Mouse (Mus musculus) urinary bladder, adult 18-20 months (tissue): ENCODE data around the gene Ccn2.

Source experiments
- DNase-seq, 2 experiments: peaks; one replicate each; pipeline ENCODE4 v3.0.0; 2022; ENCODE audit warnings: low spot score in 2 of 2, mixed read lengths in 2 of 2

Ccn2 gene

GRCm38 (mm10) chr10:24595250-24596002, at the start of gene Ccn2:
TSS of gene Ccn2 (plus strand) at chr10:24595442.
- DNase-seq: peak; percentile 58 to 61

- DNase-seq: no peak
Measured at GRCm38 (mm10) chr10:24552870-24553269, 42.4 kb upstream of the Ccn2 start.

GRCm38 (mm10) chr10:24554091-24554490, 41.2 kb upstream of the Ccn2 start:
- DNase-seq: no peak

- DNase-seq: no peak
Measured at GRCm38 (mm10) chr10:24558366-24558765, 36.9 kb upstream of the Ccn2 start.

- no peak for DNase-seq
Measured at GRCm38 (mm10) chr10:24569691-24570420, 25.4 kb upstream of the Ccn2 start.

- DNase-seq: no peak
Measured at GRCm38 (mm10) chr10:24572044-24572960, 22.9 kb upstream of the Ccn2 start.

- no peak for DNase-seq
Measured at GRCm38 (mm10) chr10:24573484-24573883, 21.8 kb upstream of the Ccn2 start.

GRCm38 (mm10) chr10:24581076-24581475, 14.2 kb upstream of the Ccn2 start:
- no peak for DNase-seq

GRCm38 (mm10) chr10:24588824-24589223, 6.4 kb upstream of the Ccn2 start:
- no peak for DNase-seq

GRCm38 (mm10) chr10:24589238-24589637, 6.0 kb upstream of the Ccn2 start:
- no peak for DNase-seq

GRCm38 (mm10) chr10:24590546-24590945, 4.7 kb upstream of the Ccn2 start:
- DNase-seq: no peak

GRCm38 (mm10) chr10:24591136-24591535, 4.1 kb upstream of the Ccn2 start:
- peak; percentile 61 to 66 for DNase-seq

GRCm38 (mm10) chr10:24591741-24592140, 3.5 kb upstream of the Ccn2 start:
- no peak for DNase-seq

- DNase-seq: no peak
Measured at GRCm38 (mm10) chr10:24592318-24592717, 2.9 kb upstream of the Ccn2 start.

- DNase-seq: no peak
Measured at GRCm38 (mm10) chr10:24592969-24593368, 2.3 kb upstream of the Ccn2 start.

GRCm38 (mm10) chr10:24593556-24593955, 1.7 kb upstream of the Ccn2 start:
- DNase-seq: no peak

GRCm38 (mm10) chr10:24596003-24596868, 994 bp downstream of the Ccn2 start:
- no peak for DNase-seq

GRCm38 (mm10) chr10:24596869-24597339, 1.7 kb downstream of the Ccn2 start:
- no peak for DNase-seq

- no peak for DNase-seq
Measured at GRCm38 (mm10) chr10:24597789-24598188, 2.5 kb downstream of the Ccn2 start.

GRCm38 (mm10) chr10:24598693-24599092, 3.5 kb downstream of the Ccn2 start:
- no peak for DNase-seq

GRCm38 (mm10) chr10:24599802-24600201, 4.6 kb downstream of the Ccn2 start:
- DNase-seq: no peak
